In the genomic region with DNA sequence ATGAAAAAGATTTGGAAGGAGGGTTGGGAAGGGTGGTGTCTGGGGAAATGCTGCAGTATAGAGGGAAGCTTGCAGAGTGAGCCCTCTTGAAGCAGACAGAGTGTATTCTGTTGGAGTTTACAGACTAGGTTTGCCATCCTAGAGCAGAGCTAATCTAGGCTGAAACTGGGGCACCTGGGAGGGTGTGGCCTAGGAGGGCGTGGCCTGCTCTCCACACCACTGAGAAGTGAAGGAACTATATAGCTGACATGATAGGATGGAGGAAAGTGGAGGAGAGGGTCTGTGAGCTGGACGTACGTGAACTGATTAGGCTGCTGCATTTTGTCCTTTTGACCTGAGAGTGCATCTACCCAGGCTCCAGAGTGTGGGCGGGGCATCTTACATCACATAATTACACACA, we compare ENCODE assay signal across 28 mouse cellular contexts. TPM values are rescaled to one million over a fixed set of nuclear protein-coding genes. Genes with fewer than 3 reads are reported as not detected.
A peak's percentile ranks its signal among the peaks of the same experiment; 100 is the strongest.
DNase-seq lines count a peak whose midpoint lies in the region; ATAC-seq lines count a peak whose summit lies in the region.
"Had no signal": no experiment of that assay in that cellular context is flagged by ENCODE, and none has a peak within 500 bp of the region (broad histone marks: within the 10 kb centered on the region; RNA-seq: fewer than 3 reads in every experiment).

No protein-coding gene starts in this region.

- no peak overlapping the region for H3K9ac ChIP-seq in intestine, embryonic 14.5 days (ENCODE audit: low read length)
- H3K9ac ChIP-seq in intestine, embryonic 16.5 days (ENCODE audit: low read depth, low read length) = no peak overlapping the region
- no peak overlapping the region for H3K9ac ChIP-seq in stomach, embryonic 15.5 days
- H3K9ac ChIP-seq: embryonic facial prominence, embryonic 13.5 days; embryonic facial prominence, embryonic 15.5 days; forebrain, embryonic 13.5 days; forebrain, embryonic 15.5 days; forebrain, postnatal 0 days had no signal

- no peak for DNase-seq in intestine, embryonic 14.5 days (ENCODE audit: low spot score)
- no peak for DNase-seq in Muller cell, postnatal 12 days (ENCODE audit: inconsistent ontology term)
- no peak for DNase-seq in heart, postnatal 4 days
- no peak for DNase-seq in cerebellum, adult 11 months
- DNase-seq: adrenal gland, adult 8-10 months; adrenal gland, postnatal 14 days; adrenal gland, postnatal 36 days; B cell, adult 2 months; cerebellum, adult 18-20 months; cerebellum, adult 8-10 months; cerebellum, adult 9-11 months; cerebellum, postnatal 14 days; cerebellum, postnatal 36 days; embryo, embryonic 11 days; forebrain, postnatal 0 days had no signal

- H3K36me3 ChIP-seq in intestine, embryonic 14.5 days (ENCODE audit: control insufficient read depth, insufficient read depth, low read length) = peaks cover 87% of the 10 kb centered on the region
- peaks cover 31% of the 10 kb centered on the region for H3K36me3 ChIP-seq in intestine, embryonic 16.5 days (ENCODE audit: control insufficient read depth, insufficient read depth, low read length)
- H3K36me3 ChIP-seq in stomach, embryonic 15.5 days = peaks cover 43% of the 10 kb centered on the region
- H3K36me3 ChIP-seq: G1E had no signal

- peak; percentile 40; the same call in 1 of the 2 replicates for ATAC-seq in intestine, embryonic 14.5 days (replicated peaks; ENCODE audit: low FRiP score, low TSS enrichment, low read depth)
- ATAC-seq in intestine, embryonic 16.5 days = peak; percentile 60
- ATAC-seq in stomach, embryonic 15.5 days (ENCODE audit: insufficient read depth, low FRiP score, low read depth) = peak; percentile 56; the same call in 1 of the 2 replicates
- ATAC-seq: activated CD4-positive, CD25-positive, alpha-beta regulatory T cell, adult 4 months; CD4-positive, CD25-positive, alpha-beta regulatory T cell, adult 4 months; forebrain, embryonic 13.5 days; forebrain, embryonic 15.5 days; forebrain, postnatal 0 days; Patski had no signal

- H3K4me3 ChIP-seq in intestine, embryonic 14.5 days (ENCODE audit: low read depth, low read length) = no peak overlapping the region
- H3K4me3 ChIP-seq in intestine, embryonic 16.5 days (ENCODE audit: low read length) = no peak overlapping the region
- no peak overlapping the region for H3K4me3 ChIP-seq in stomach, embryonic 15.5 days (replicated peaks)
- H3K4me3 ChIP-seq: embryonic facial prominence, embryonic 13.5 days; embryonic facial prominence, embryonic 15.5 days; erythroblast, embryonic 14.5 days; forebrain, embryonic 10.5 days; forebrain, embryonic 13.5 days; forebrain, embryonic 15.5 days had no signal

- no peak overlapping the region for H3K4me2 ChIP-seq in intestine, embryonic 14.5 days (ENCODE audit: low read length)
- no peak overlapping the region for H3K4me2 ChIP-seq in intestine, embryonic 16.5 days (ENCODE audit: low read depth, low read length)
- no peak overlapping the region for H3K4me2 ChIP-seq in stomach, embryonic 15.5 days
- H3K4me2 ChIP-seq: embryonic facial prominence, embryonic 13.5 days; embryonic facial prominence, embryonic 15.5 days; forebrain, embryonic 13.5 days; forebrain, embryonic 15.5 days had no signal

- H3K4me1 ChIP-seq in intestine, embryonic 14.5 days (replicated peaks; ENCODE audit: control insufficient read depth, insufficient read depth, low read length) = no peaks in the 10 kb centered on the region
- H3K4me1 ChIP-seq in intestine, embryonic 16.5 days (ENCODE audit: control insufficient read depth, insufficient read depth, low read length) = no peaks in the 10 kb centered on the region
- H3K4me1 ChIP-seq in stomach, embryonic 15.5 days = no peaks in the 10 kb centered on the region
- H3K4me1 ChIP-seq: embryonic facial prominence, embryonic 13.5 days; embryonic facial prominence, embryonic 15.5 days; forebrain, embryonic 10.5 days; forebrain, embryonic 13.5 days; forebrain, embryonic 15.5 days had no signal

- no peak overlapping the region for H3K27ac ChIP-seq in intestine, embryonic 14.5 days (ENCODE audit: low read depth)
- H3K27ac ChIP-seq in intestine, embryonic 16.5 days (ENCODE audit: low read length) = no peak overlapping the region
- H3K27ac ChIP-seq in stomach, embryonic 15.5 days = no peak overlapping the region
- H3K27ac ChIP-seq: embryonic facial prominence, embryonic 13.5 days; embryonic facial prominence, embryonic 15.5 days; forebrain, embryonic 10.5 days; forebrain, embryonic 13.5 days; forebrain, embryonic 15.5 days had no signal

- H3K9me3 ChIP-seq in intestine, embryonic 14.5 days (ENCODE audit: control insufficient read depth, low read length) = peaks cover 5% of the 10 kb centered on the region; the same call in 1 of the 2 replicates
- H3K9me3 ChIP-seq in intestine, embryonic 16.5 days (ENCODE audit: control insufficient read depth, low read length) = no peaks in the 10 kb centered on the region
- H3K9me3 ChIP-seq in stomach, embryonic 15.5 days = no peaks in the 10 kb centered on the region
- H3K9me3 ChIP-seq: embryonic facial prominence, embryonic 15.5 days; forebrain, embryonic 10.5 days; forebrain, embryonic 13.5 days; forebrain, embryonic 15.5 days had no signal

- no peaks in the 10 kb centered on the region for H3K27me3 ChIP-seq in intestine, embryonic 14.5 days (replicated peaks; ENCODE audit: control insufficient read depth, insufficient read depth, low read length)
- no peaks in the 10 kb centered on the region for H3K27me3 ChIP-seq in intestine, embryonic 16.5 days (replicated peaks; ENCODE audit: control insufficient read depth, insufficient read depth, low read length)
- no peaks in the 10 kb centered on the region for H3K27me3 ChIP-seq in stomach, embryonic 15.5 days (replicated peaks)
- H3K27me3 ChIP-seq: CH12.LX; embryonic facial prominence, embryonic 13.5 days; embryonic facial prominence, embryonic 15.5 days; forebrain, embryonic 13.5 days; forebrain, embryonic 15.5 days; Patski had no signal

- 66% methylated on average over 4 of the region's 4 CpGs for WGBS in intestine, embryonic 14.5 days
- WGBS in intestine, embryonic 16.5 days = 70% methylated on average over 4 of the region's 4 CpGs
- WGBS in stomach, embryonic 15.5 days = 74% methylated on average over 4 of the region's 4 CpGs

RNA-seq across cellular contexts. Expression of a gene that starts 20.3 kb away (rescaled TPM):
- polyA plus RNA-seq in intestine, embryonic 14.5 days (2014; fragmentation: Nextera tagmentation; extraction: Ambion mirVana) = 3.5 and 4.2 TPM in 2 replicates
- polyA plus RNA-seq in intestine, embryonic 16.5 days (2015; fragmentation: Nextera tagmentation; extraction: Ambion mirVana) = 2.3 and 2.8 TPM in 2 replicates
- 6.0 and 7.3 TPM in 2 replicates for polyA plus RNA-seq in stomach, embryonic 15.5 days (2015; fragmentation: Nextera tagmentation; extraction: Ambion mirVana)
- 10 to 100 TPM; 13.9 to 15.1 TPM for total RNA-seq in heart, postnatal 4 days (2021)
- polyA plus RNA-seq: activated CD4-positive, CD25-positive, alpha-beta regulatory T cell, adult 4 months had no signal

RNA-seq across cellular contexts. Expression of a gene that starts 29.8 kb away (rescaled TPM):
- 12.5 and 12.6 TPM in 2 replicates for polyA plus RNA-seq in intestine, embryonic 14.5 days (2014; fragmentation: Nextera tagmentation; extraction: Ambion mirVana)
- 10.4 and 11.0 TPM in 2 replicates for polyA plus RNA-seq in intestine, embryonic 16.5 days (2015; fragmentation: Nextera tagmentation; extraction: Ambion mirVana)
- polyA plus RNA-seq in stomach, embryonic 15.5 days (2015; fragmentation: Nextera tagmentation; extraction: Ambion mirVana) = 8.9 and 9.9 TPM in 2 replicates
- 10 to 100 TPM; 20.8 to 21.4 TPM for total RNA-seq in heart, postnatal 4 days (2021)
- polyA plus RNA-seq: G1E had no signal

RNA-seq across cellular contexts. Expression of a gene that starts 50.4 kb away (rescaled TPM):
- polyA plus RNA-seq in intestine, embryonic 14.5 days (2014; fragmentation: Nextera tagmentation; extraction: Ambion mirVana) = 6.4 and 6.9 TPM in 2 replicates
- polyA plus RNA-seq in intestine, embryonic 16.5 days (2015; fragmentation: Nextera tagmentation; extraction: Ambion mirVana) = 8.6 and 10.0 TPM in 2 replicates
- polyA plus RNA-seq in stomach, embryonic 15.5 days (2015; fragmentation: Nextera tagmentation; extraction: Ambion mirVana) = 10.6 and 11.2 TPM in 2 replicates
- 10 to 100 TPM; 48.1 to 49.6 TPM for total RNA-seq in heart, postnatal 4 days (2021)
- total RNA-seq: G1E had no signal
